ENCODE assay signal across 9 mouse cellular contexts in the genomic region with DNA sequence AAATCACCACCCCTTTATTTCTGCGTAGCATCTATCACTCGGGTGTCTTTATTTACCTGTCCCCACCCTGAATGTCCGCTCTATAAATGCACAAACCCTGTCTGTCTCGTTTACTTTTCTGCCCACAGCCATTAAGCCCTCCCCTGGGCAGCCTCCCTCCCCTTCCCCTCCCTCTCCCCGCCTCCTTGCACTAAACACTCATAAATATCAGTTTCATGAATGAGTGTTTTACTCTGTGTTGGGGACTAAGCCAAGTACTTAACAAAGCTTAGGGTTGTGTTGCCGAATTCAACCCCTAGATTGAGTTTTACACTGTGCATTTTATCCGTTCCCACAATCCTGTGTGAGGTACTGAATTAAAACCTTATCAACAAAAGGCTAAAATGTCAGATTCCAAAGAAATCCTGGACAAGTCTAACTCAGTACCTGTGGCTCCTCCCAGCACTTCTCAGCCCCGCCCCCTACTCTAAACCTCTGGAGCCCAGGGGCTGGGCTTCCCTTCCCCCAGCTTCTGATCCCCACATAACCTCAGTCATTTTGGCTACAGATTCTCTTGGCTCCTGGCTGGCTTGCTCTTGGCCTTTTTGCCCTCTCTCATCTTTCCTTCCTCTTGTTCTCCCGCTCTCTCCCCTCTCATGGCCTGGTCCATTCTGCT. TPM values are rescaled to one million over a fixed set of nuclear protein-coding genes. Genes with fewer than 3 reads are reported as not detected.
DNase-seq lines count a peak whose midpoint lies in the region; ATAC-seq and TF ChIP-seq lines count a peak whose summit lies in the region.
"Had no signal": no experiment of that assay in that cellular context is flagged by ENCODE, and none has a peak within 500 bp of the region (broad histone marks: within the 10 kb centered on the region; RNA-seq: fewer than 3 reads in every experiment).

No protein-coding gene starts in this region.

- H3K9ac ChIP-seq in forebrain, embryonic 11.5 days (ENCODE audit: low read length): no peak overlapping the region
- H3K9ac ChIP-seq in forebrain, embryonic 15.5 days (replicated peaks): no peak overlapping the region
- H3K9ac ChIP-seq in kidney, postnatal 0 days (ENCODE audit: low read depth, low read length): no peak overlapping the region

- H3K27me3 ChIP-seq in forebrain, embryonic 11.5 days (ENCODE audit: control insufficient read depth, insufficient read depth, low read length): no peaks in the 10 kb centered on the region
- no peaks in the 10 kb centered on the region for H3K27me3 ChIP-seq in forebrain, embryonic 15.5 days
- no peaks in the 10 kb centered on the region for H3K27me3 ChIP-seq in G1E (ENCODE audit: insufficient read depth, low read length)
- no peaks in the 10 kb centered on the region for H3K27me3 ChIP-seq in kidney, postnatal 0 days (ENCODE audit: insufficient read depth, low read length)

- no peak for TF ChIP-seq POLR2A in lung, adult 2 months (IDR thresholded peaks at IDR 0.05; ENCODE audit: borderline replicate concordance, extremely low read depth, low read depth, low read length)

- ATAC-seq in forebrain, embryonic 11.5 days (replicated peaks; ENCODE audit: low FRiP score): peak; percentile 33
- ATAC-seq in forebrain, embryonic 15.5 days (replicated peaks): no peak
- peak; percentile 70 for ATAC-seq in G1E (ENCODE audit: extremely low read depth, insufficient number of reproducible peaks, low FRiP score, poor library complexity, severe bottlenecking)
- no peak; the same call in 1 of the 2 replicates for ATAC-seq in kidney, postnatal 0 days (replicated peaks; ENCODE audit: low FRiP score, low read depth)

- WGBS in forebrain, embryonic 11.5 days: 27% methylated on average over 9 of the region's 9 CpGs
- 22% methylated on average over 9 of the region's 9 CpGs for WGBS in forebrain, embryonic 15.5 days
- 15% methylated on average over 9 of the region's 9 CpGs for WGBS in kidney, postnatal 0 days
- WGBS in lung, adult 2 months: 29% methylated on average over 9 of the region's 9 CpGs

- peak overlapping the region; percentile 5; the same call in 1 of the 2 replicates for H3K4me2 ChIP-seq in forebrain, embryonic 11.5 days (ENCODE audit: low read depth, low read length, severe bottlenecking)
- H3K4me2 ChIP-seq in forebrain, embryonic 15.5 days (replicated peaks): no peak overlapping the region
- H3K4me2 ChIP-seq in kidney, postnatal 0 days (ENCODE audit: low read length): peak overlapping the region; percentile 21; the same call in 1 of the 2 replicates

- H3K4me3 ChIP-seq in forebrain, embryonic 11.5 days (ENCODE audit: low read depth, low read length): no peak overlapping the region
- H3K4me3 ChIP-seq in forebrain, embryonic 15.5 days: no peak overlapping the region
- H3K4me3 ChIP-seq in G1E (ENCODE audit: low read depth, low read length): peak overlapping the region; percentile 60; the same call in 1 of the 2 replicates
- no peak overlapping the region for H3K4me3 ChIP-seq in kidney, postnatal 0 days (replicated peaks; ENCODE audit: low read depth, low read length)
- H3K4me3 ChIP-seq in lung, adult 2 months (replicated peaks; ENCODE audit: extremely low read depth, low read depth, low read length): no peak overlapping the region
- H3K4me3 ChIP-seq: left cerebral cortex, adult 2 months had no signal

- no peaks in the 10 kb centered on the region for H3K9me3 ChIP-seq in forebrain, embryonic 11.5 days (ENCODE audit: control insufficient read depth, low read length)
- H3K9me3 ChIP-seq in forebrain, embryonic 15.5 days: no peaks in the 10 kb centered on the region
- H3K9me3 ChIP-seq in G1E (replicated peaks): no peaks in the 10 kb centered on the region
- no peaks in the 10 kb centered on the region for H3K9me3 ChIP-seq in kidney, postnatal 0 days (replicated peaks; ENCODE audit: low read length)

- H3K4me1 ChIP-seq in forebrain, embryonic 11.5 days (replicated peaks; ENCODE audit: control insufficient read depth, insufficient read depth, low read length): peaks cover 3% of the 10 kb centered on the region; the same call in 1 of the 2 replicates
- peaks cover 3% of the 10 kb centered on the region; the same call in 1 of the 2 replicates for H3K4me1 ChIP-seq in forebrain, embryonic 15.5 days
- H3K4me1 ChIP-seq in G1E (ENCODE audit: insufficient read depth, low read depth, low read length): peaks cover 70% of the 10 kb centered on the region
- H3K4me1 ChIP-seq in kidney, postnatal 0 days (replicated peaks; ENCODE audit: insufficient read depth, low read length): peaks cover 7% of the 10 kb centered on the region; the same call in 1 of the 2 replicates
- H3K4me1 ChIP-seq in lung, adult 2 months (ENCODE audit: control insufficient read depth, insufficient read depth, low read length): no peaks in the 10 kb centered on the region; the same call in 1 of the 2 replicates

- no peaks in the 10 kb centered on the region for H3K36me3 ChIP-seq in forebrain, embryonic 11.5 days (ENCODE audit: control insufficient read depth, insufficient read depth, low read length)
- H3K36me3 ChIP-seq in forebrain, embryonic 15.5 days: no peaks in the 10 kb centered on the region
- H3K36me3 ChIP-seq in G1E (replicated peaks): no peaks in the 10 kb centered on the region
- H3K36me3 ChIP-seq in kidney, postnatal 0 days (ENCODE audit: insufficient read depth, low read length): no peaks in the 10 kb centered on the region

- DNase-seq in forebrain, embryonic 11.5 days (ENCODE audit: low spot score): no peak
- no peak for DNase-seq in G1E (ENCODE audit: low spot score)
- DNase-seq in kidney, postnatal 0 days (ENCODE audit: low spot score): peak; percentile 47
- peak; percentile 36 for DNase-seq in lung, adult 2 months
- no peak for DNase-seq in spleen, postnatal 4 days (ENCODE audit: low spot score in 2 of 2)
- no peak for DNase-seq in left cerebral cortex, adult 8-10 months (ENCODE audit: low spot score in 2 of 2)
- no peak for DNase-seq in ovary, postnatal 14 days (ENCODE audit: low spot score)

- TF ChIP-seq CTCF in G1E (IDR thresholded peaks at IDR 0.05; ENCODE audit: low read depth, low read length): no peak
- no peak for TF ChIP-seq CTCF in kidney, postnatal 0 days (IDR thresholded peaks at IDR 0.05; ENCODE audit: low read depth)
- no peak for TF ChIP-seq CTCF in lung, adult 2 months (IDR thresholded peaks at IDR 0.05; ENCODE audit: insufficient read depth, low read length)

- H3K27ac ChIP-seq in forebrain, embryonic 11.5 days (ENCODE audit: low read depth, low read length): no peak overlapping the region
- H3K27ac ChIP-seq in forebrain, embryonic 15.5 days (replicated peaks): no peak overlapping the region
- no peak overlapping the region for H3K27ac ChIP-seq in kidney, postnatal 0 days
- H3K27ac ChIP-seq: left cerebral cortex, adult 2 months had no signal

RNA-seq across cellular contexts. Expression of a gene that starts 52.0 kb away (rescaled TPM):
- polyA plus RNA-seq in forebrain, embryonic 11.5 days (2014; fragmentation: Nextera tagmentation; extraction: Ambion mirVana): 64.0 and 67.2 TPM in 2 replicates
- polyA plus RNA-seq in forebrain, embryonic 15.5 days (2015; fragmentation: Nextera tagmentation; extraction: Ambion mirVana): 47.4 and 51.1 TPM in 2 replicates
- 386 and 420 TPM in 2 replicates for total RNA-seq in G1E (2014; fragmentation: Nextera tagmentation)
- 224 and 259 TPM in 2 replicates for total RNA-seq in G1E (2017)
- 107 and 112 TPM in 2 replicates for polyA plus RNA-seq in G1E (2012)
- 88.4 and 90.3 TPM in 2 replicates for polyA plus RNA-seq in kidney, postnatal 0 days (2015; fragmentation: Nextera tagmentation; extraction: Ambion mirVana)
- polyA plus RNA-seq in lung, adult 2 months (2012; rRNA removed): 37.1 and 51.8 TPM in 2 replicates
- total RNA-seq in left cerebral cortex, adult 8-10 months (2022): 10 to 100 TPM; 47.4 to 51.5 (median 48.0) TPM

Comparison
In these comparisons a context has a peak if more than half of its experiments do, and no peak if none do; other contexts are left out.
1. ATAC-seq: peak in forebrain, embryonic 11.5 days (single experiment) and G1E (single experiment); none in forebrain, embryonic 15.5 days (single experiment) and kidney, postnatal 0 days (single experiment).
2. DNase-seq: peak in kidney, postnatal 0 days (single experiment) and lung, adult 2 months (single experiment); none in forebrain, embryonic 11.5 days (single experiment), G1E (single experiment), spleen, postnatal 4 days (0 of 2), left cerebral cortex, adult 8-10 months (0 of 2) and ovary, postnatal 14 days (single experiment).